Mouse (Mus musculus): ENCODE measurements at regions not wholly inside any gene's neighbourhood (a gene's known extent, or its start where the extent isn't known, plus 50 kb on each side); places are given as distances from the start of the nearest gene placed in this dataset.

GRCm38 (mm10) chr15:59261380-59261779, 372.3 kb downstream of the Gm49356 start:
- no peak for ATAC-seq (ENCODE audit: insufficient number of reproducible peaks, insufficient read depth, low FRiP score, low TSS enrichment, low read depth)
- 61% methylated on average over 1 of the region's 1 CpGs for WGBS
- no peak overlapping the region for H3K4me2 ChIP-seq

DNA sequence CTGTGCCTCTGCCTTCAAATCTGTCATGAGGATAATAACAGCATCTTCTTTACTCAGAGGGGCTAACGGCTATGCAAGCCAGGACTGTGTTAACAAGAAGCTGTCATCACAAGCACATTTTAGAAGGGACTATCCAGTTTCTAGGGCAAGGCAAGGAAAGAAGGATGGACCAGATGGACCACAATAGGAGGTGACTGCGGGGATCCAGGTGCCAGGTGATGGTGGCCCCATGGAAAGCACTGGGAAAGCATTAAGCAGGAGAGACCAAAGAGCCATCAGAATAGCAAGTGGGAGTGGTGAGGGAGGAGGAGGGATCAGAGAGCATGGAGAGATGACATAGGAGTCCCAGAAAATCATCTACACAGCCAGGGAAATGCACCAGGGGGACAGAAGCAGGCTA, 373.3 kb downstream of the Gm49356 start:
- Histone ChIP-seq H3K4me2 (no peak overlapping the region), H3K27me3 (no peaks in the 10 kb centered on the region), H3K4me3 (replicated peaks) (no peak overlapping the region), H3K27ac (no peak overlapping the region), H3K9ac (replicated peaks) (no peak overlapping the region), H3K36me3 (no peaks in the 10 kb centered on the region), H3K4me1 (replicated peaks) (no peaks in the 10 kb centered on the region), H3K9me3 (no peaks in the 10 kb centered on the region)
- 85% methylated on average over 2 of the region's 2 CpGs for WGBS
- no peak for ATAC-seq (ENCODE audit: insufficient number of reproducible peaks, insufficient read depth, low FRiP score, low TSS enrichment, low read depth)

More at GRCm38 (mm10) chr15:59261380-59261779, 372.3 kb downstream of the Gm49356 start:
- Histone ChIP-seq H3K27ac (no peak overlapping the region), H3K36me3 (no peaks in the 10 kb centered on the region), H3K9ac (replicated peaks) (no peak overlapping the region), H3K4me3 (replicated peaks) (no peak overlapping the region), H3K27me3 (no peaks in the 10 kb centered on the region), H3K9me3 (no peaks in the 10 kb centered on the region), H3K4me1 (replicated peaks) (no peaks in the 10 kb centered on the region)

DNA sequence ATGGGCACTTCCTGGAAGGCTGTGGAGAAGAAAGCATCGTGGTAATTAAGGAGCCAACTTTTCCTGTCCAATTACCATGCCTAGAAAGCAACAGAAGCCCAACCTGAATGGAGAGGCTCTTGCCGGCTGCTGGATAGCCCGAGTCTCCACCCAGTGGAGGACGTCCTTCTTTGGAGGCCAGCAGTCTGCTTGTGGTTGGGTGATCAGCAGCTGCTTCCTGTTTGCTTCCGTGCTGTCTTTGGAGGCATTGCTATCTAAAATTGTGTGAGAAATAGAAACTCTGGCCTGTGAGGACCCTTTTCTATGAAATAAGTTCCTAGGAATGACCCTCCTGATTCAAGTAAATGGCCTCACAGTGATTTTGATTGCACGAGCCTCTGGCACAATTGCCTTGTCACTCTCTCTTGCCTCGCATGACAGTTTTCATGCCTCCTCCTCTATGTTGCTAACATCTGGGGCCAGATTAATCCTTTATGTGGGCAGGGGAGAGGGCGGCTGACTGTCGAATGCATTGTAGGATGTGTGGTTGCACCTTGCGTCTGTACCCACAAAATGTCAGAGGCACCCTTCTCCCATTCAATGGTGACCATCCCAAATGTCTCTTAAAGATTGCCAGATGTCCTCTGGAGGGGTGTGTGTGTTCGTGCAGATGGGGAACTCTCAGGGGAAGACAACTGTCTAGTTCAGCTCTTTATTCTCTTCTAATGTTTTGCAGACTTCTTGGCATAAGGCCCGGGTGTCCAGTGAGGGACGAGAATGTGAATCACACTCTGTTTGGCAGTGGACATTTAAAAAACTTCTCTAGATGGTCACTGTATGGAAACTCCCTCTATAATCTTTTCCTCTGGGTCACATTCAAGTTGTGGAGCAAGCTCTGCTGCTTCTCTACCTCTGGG, 374.6 kb downstream of the Gm49356 start:
- Histone ChIP-seq H3K4me2 (no peak overlapping the region), H3K36me3 (no peaks in the 10 kb centered on the region), H3K9me3 (no peaks in the 10 kb centered on the region), H3K4me3 (replicated peaks) (no peak overlapping the region), H3K4me1 (replicated peaks) (no peaks in the 10 kb centered on the region), H3K27ac (no peak overlapping the region), H3K27me3 (no peaks in the 10 kb centered on the region), H3K9ac (replicated peaks) (no peak overlapping the region)
- WGBS: 64% methylated on average over 13 of the region's 13 CpGs
- no peak for ATAC-seq (ENCODE audit: insufficient number of reproducible peaks, insufficient read depth, low FRiP score, low TSS enrichment, low read depth)
